Mouse (Mus musculus): ENCODE measurements around the gene Grip1.

DNA sequence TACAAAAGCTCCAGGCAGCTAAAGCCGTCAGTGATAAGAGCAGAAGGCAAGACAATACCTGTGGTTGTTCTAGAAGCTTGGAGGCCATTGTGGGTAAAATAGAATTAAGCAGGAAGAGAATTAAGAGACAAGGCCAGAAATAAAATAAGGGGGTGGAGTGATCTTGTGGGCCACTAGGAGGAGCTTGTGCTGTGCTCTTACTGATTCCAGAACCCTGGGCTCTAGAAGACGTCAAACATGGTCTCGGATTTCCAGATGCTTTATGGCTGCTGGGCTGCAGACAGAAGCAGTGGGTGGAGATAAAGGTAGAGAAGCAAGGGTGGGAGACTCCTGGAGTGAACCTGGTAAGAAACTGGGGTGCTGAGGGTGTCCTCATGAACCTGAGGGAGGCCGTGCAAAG lies 479.2 kb downstream of the Grip1 start:
- no peak for TF ChIP-seq POLR2A (IDR thresholded peaks at IDR 0.05; ENCODE audit: extremely low read depth, insufficient read depth, low read length)
- no peak for TF ChIP-seq CTCF (IDR thresholded peaks at IDR 0.05; ENCODE audit: low read depth, low read length)

Data from liver, adult 2 months (tissue).